Mouse (Mus musculus): Measurements from ENCODE around the gene Chrna1. TPM values are rescaled to one million over a fixed set of nuclear protein-coding genes. Genes with fewer than 3 reads are reported as not detected.
A peak's percentile ranks its signal among the peaks of the same experiment; 100 is the strongest.
"Not testable (repeated sequence)": the region's sequence is repeated elsewhere in the genome, so short reads cannot be mapped to it uniquely, and the experiment has no call there.

The Chrna1 gene
- total RNA-seq, 2 experiments from 2014 or later, result 0.56 to 0.87 TPM

GRCm38 (mm10) chr2:73560899-73561664 is 19.1 kb downstream of the Chrna1 start:
- no peak for DNase-seq (ENCODE audit: low spot score in 2 of 2)

- no peak for DNase-seq (ENCODE audit: low spot score in 2 of 2)
Observed at GRCm38 (mm10) chr2:73560445-73560844, 19.7 kb downstream of the Chrna1 start.

- no peak for DNase-seq (ENCODE audit: low spot score in 2 of 2)
Observed at GRCm38 (mm10) chr2:73557956-73558355, 22.2 kb downstream of the Chrna1 start.

GRCm38 (mm10) chr2:73557061-73557460 is 23.1 kb downstream of the Chrna1 start:
- not testable (repeated sequence) for DNase-seq (ENCODE audit: low spot score in 2 of 2)

GRCm38 (mm10) chr2:73554389-73554788 is 25.7 kb downstream of the Chrna1 start:
- DNase-seq (ENCODE audit: low spot score in 2 of 2), result no peak

GRCm38 (mm10) chr2:73552926-73553325 is 27.2 kb downstream of the Chrna1 start:
- DNase-seq (ENCODE audit: low spot score in 2 of 2), result no peak

- no peak for DNase-seq (ENCODE audit: low spot score in 2 of 2)
Observed at GRCm38 (mm10) chr2:73550725-73551124, 29.4 kb downstream of the Chrna1 start.

GRCm38 (mm10) chr2:73548542-73548941 is 31.6 kb downstream of the Chrna1 start:
- no peak for DNase-seq (ENCODE audit: low spot score in 2 of 2)

GRCm38 (mm10) chr2:73547256-73547655 is 32.9 kb downstream of the Chrna1 start:
- no peak for DNase-seq (ENCODE audit: low spot score in 2 of 2)

- no peak for DNase-seq (ENCODE audit: low spot score in 2 of 2)
Observed at GRCm38 (mm10) chr2:73545556-73545955, 34.6 kb downstream of the Chrna1 start.

- DNase-seq (ENCODE audit: low spot score in 2 of 2), result no peak
Observed at GRCm38 (mm10) chr2:73540450-73541162, 39.5 kb downstream of the Chrna1 start.

- DNase-seq (ENCODE audit: low spot score in 2 of 2), result no peak
Observed at GRCm38 (mm10) chr2:73539697-73540096, 40.4 kb downstream of the Chrna1 start.

- DNase-seq (ENCODE audit: low spot score in 2 of 2), result no peak
Observed at GRCm38 (mm10) chr2:73539141-73539540, 41.0 kb downstream of the Chrna1 start.

GRCm38 (mm10) chr2:73538590-73538989 is 41.5 kb downstream of the Chrna1 start:
- no peak for DNase-seq (ENCODE audit: low spot score in 2 of 2)

- DNase-seq (ENCODE audit: low spot score in 2 of 2), result no peak
Observed at GRCm38 (mm10) chr2:73536091-73536783, 43.9 kb downstream of the Chrna1 start.

GRCm38 (mm10) chr2:73534720-73535119 is 45.4 kb downstream of the Chrna1 start:
- DNase-seq (ENCODE audit: low spot score in 2 of 2), result no peak

GRCm38 (mm10) chr2:73530487-73530886 is 49.7 kb downstream of the Chrna1 start:
- DNase-seq (ENCODE audit: low spot score in 2 of 2), result no peak

GRCm38 (mm10) chr2:73529356-73530330 is 50.5 kb downstream of the Chrna1 start, which contains the start of gene Wipf1:
TSS of gene Wipf1 (minus strand) at chr2:73529734.
- DNase-seq (ENCODE audit: low spot score in 2 of 2), result peak; percentile 55 to 70

GRCm38 (mm10) chr2:73528516-73529355 is 51.4 kb downstream of the Chrna1 start:
- no peak for DNase-seq (ENCODE audit: low spot score in 2 of 2)

- no peak for DNase-seq (ENCODE audit: low spot score in 2 of 2)
Observed at GRCm38 (mm10) chr2:73527956-73528355, 52.2 kb downstream of the Chrna1 start.
